Mouse (Mus musculus): ENCODE data around the gene Gm20906. TPM values are rescaled to one million over a fixed set of nuclear protein-coding genes. Genes with fewer than 3 reads are reported as not detected.
"Not testable (repeated sequence)": the region's sequence is repeated elsewhere in the genome, so short reads cannot be mapped to it uniquely, and the experiment has no call there.

Gm20906 gene
- not detected for total RNA-seq (2021)
- long read RNA-seq, experiment 1 = 0 reads
- long read RNA-seq, experiment 2 = 0 reads

- intact Hi-C loops (cut with DNase I); DNase-seq: not testable (repeated sequence)
Measured at GRCm38 (mm10) chrY:87550666-87551065, at the start of gene Gm20906. Gene Gm20906, plus strand, starts transcription at chrY:87550966.

Data from gastrocnemius, postnatal 36 days (tissue).